Mouse (Mus musculus): ENCODE measurements at regions not wholly inside any gene's neighbourhood (a gene's known extent, or its start where the extent isn't known, plus 50 kb on each side); places are given as distances from the start of the nearest gene placed in this dataset.

GRCm38 (mm10) chr1:184271254-184271653 lies 237.2 kb upstream of the 1700056E22Rik start:
- no peak for TF ChIP-seq CTCF (IDR thresholded peaks at IDR 0.05; ENCODE audit: low read depth)
- TF ChIP-seq EP300 (IDR thresholded peaks at IDR 0.05; ENCODE audit: low read depth): no peak
- no peak overlapping the region for H3K27ac ChIP-seq
- no peak overlapping the region for H3K9ac ChIP-seq (replicated peaks)
- no peaks in the 10 kb centered on the region for H3K27me3 ChIP-seq (ENCODE audit: control insufficient read depth, insufficient read depth, low read length)
- no peaks in the 10 kb centered on the region for H3K9me3 ChIP-seq (ENCODE audit: control insufficient read depth, low read length)
- H3K36me3 ChIP-seq (replicated peaks; ENCODE audit: control insufficient read depth, insufficient read depth, low read depth): no peaks in the 10 kb centered on the region
- no peak for DNase-seq (ENCODE audit: low read depth in 3 of 3, low spot score in 3 of 3)
- no peak overlapping the region for H3K4me3 ChIP-seq (ENCODE audit: insufficient read depth in 1 of 2, low read depth in 2 of 2, low read length in 2 of 2)
- 64% methylated on average over 8 of the region's 8 CpGs for WGBS (ENCODE audit: insufficient replicate concordance)
- ATAC-seq (ENCODE audit: insufficient read depth): no peak
- H3K4me1 ChIP-seq (replicated peaks; ENCODE audit: control insufficient read depth in 2 of 2, insufficient read depth in 2 of 2, low read length in 1 of 2): no peaks in the 10 kb centered on the region
- no peak overlapping the region for H3K4me2 ChIP-seq (ENCODE audit: low read depth)

GRCm38 (mm10) chr1:184266051-184266450 lies 231.9 kb upstream of the 1700056E22Rik start:
- TF ChIP-seq CTCF (IDR thresholded peaks at IDR 0.05; ENCODE audit: low read depth) (peak; percentile 93), EP300 (IDR thresholded peaks at IDR 0.05; ENCODE audit: low read depth) (no peak)
- no peak overlapping the region for H3K4me3 ChIP-seq (ENCODE audit: insufficient read depth in 1 of 2, low read depth in 2 of 2, low read length in 2 of 2)
- H3K4me1 ChIP-seq (replicated peaks; ENCODE audit: control insufficient read depth in 2 of 2, insufficient read depth in 2 of 2, low read length in 1 of 2): no peaks in the 10 kb centered on the region
- H3K9ac ChIP-seq (replicated peaks): no peak overlapping the region
- H3K27me3 ChIP-seq (ENCODE audit: control insufficient read depth, insufficient read depth, low read length): no peaks in the 10 kb centered on the region
- DNase-seq (ENCODE audit: low read depth in 3 of 3, low spot score in 3 of 3) (peak in 1 of 3 experiments; percentile 15), ATAC-seq (ENCODE audit: insufficient read depth) (no peak)
- WGBS (ENCODE audit: insufficient replicate concordance): 13% methylated on average over 8 of the region's 8 CpGs
- H3K36me3 ChIP-seq (replicated peaks; ENCODE audit: control insufficient read depth, insufficient read depth, low read depth): no peaks in the 10 kb centered on the region
- H3K9me3 ChIP-seq (ENCODE audit: control insufficient read depth, low read length): no peaks in the 10 kb centered on the region
- H3K27ac ChIP-seq: no peak overlapping the region
- H3K4me2 ChIP-seq (ENCODE audit: low read depth): no peak overlapping the region

DNA sequence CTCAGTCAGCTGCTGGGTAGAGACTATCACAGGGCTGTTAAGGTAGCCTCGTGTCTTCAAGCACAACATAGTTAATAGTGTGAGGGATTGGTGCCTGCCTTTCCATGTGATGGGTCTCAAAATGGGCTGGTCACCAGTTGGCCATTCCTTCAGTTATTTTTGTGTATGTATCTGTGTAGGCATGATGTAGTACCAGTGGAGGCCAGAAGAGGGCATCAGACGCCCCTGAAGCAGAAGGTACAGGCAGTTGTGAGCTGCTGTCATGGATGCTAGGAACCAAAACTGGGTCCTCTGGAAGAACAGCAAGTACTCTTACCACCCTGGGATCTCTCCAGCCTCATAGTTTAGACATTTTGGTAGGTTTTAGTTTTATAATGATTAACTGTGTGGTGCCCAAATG lies 228.9 kb upstream of the 1700056E22Rik start:
- Histone ChIP-seq H3K27me3 (ENCODE audit: control insufficient read depth, insufficient read depth, low read length) (no peaks in the 10 kb centered on the region), H3K4me3 (ENCODE audit: insufficient read depth in 1 of 2, low read depth in 2 of 2, low read length in 2 of 2) (no peak overlapping the region), H3K27ac (no peak overlapping the region), H3K9me3 (ENCODE audit: control insufficient read depth, low read length) (no peaks in the 10 kb centered on the region), H3K4me2 (ENCODE audit: low read depth) (no peak overlapping the region), H3K36me3 (replicated peaks; ENCODE audit: control insufficient read depth, insufficient read depth, low read depth) (no peaks in the 10 kb centered on the region), H3K4me1 (replicated peaks; ENCODE audit: control insufficient read depth in 2 of 2, insufficient read depth in 2 of 2, low read length in 1 of 2) (no peaks in the 10 kb centered on the region), H3K9ac (replicated peaks) (no peak overlapping the region)
- no peak for TF ChIP-seq EP300 (IDR thresholded peaks at IDR 0.05; ENCODE audit: low read depth)
- peak; percentile 75 for TF ChIP-seq CTCF (IDR thresholded peaks at IDR 0.05; ENCODE audit: low read depth)
- DNase-seq (ENCODE audit: low read depth in 3 of 3, low spot score in 3 of 3) (no peak), ATAC-seq (ENCODE audit: insufficient read depth) (no peak)
- WGBS (ENCODE audit: insufficient replicate concordance): 23% methylated on average over 2 of the region's 2 CpGs

DNA sequence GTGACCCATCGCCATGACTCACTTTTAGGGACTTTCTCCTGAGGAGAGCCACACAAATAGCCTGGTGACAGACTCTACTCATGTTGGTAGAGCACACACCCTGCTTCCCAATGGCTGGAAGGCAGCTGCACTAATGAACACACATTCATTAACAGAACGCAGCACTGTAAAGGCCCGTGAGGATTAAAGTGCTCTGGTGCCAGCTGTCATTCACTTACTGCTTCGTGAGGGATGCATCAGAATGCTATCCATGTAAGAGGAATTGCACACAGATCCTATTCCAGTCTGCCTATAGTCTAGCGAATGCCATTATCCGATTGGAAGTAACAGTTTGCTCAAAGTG lies 227.3 kb upstream of the 1700056E22Rik start:
- Histone ChIP-seq H3K9me3 (ENCODE audit: control insufficient read depth, low read length) (no peaks in the 10 kb centered on the region), H3K27ac (no peak overlapping the region), H3K9ac (replicated peaks) (no peak overlapping the region), H3K4me1 (replicated peaks; ENCODE audit: control insufficient read depth in 2 of 2, insufficient read depth in 2 of 2, low read length in 1 of 2) (no peaks in the 10 kb centered on the region), H3K36me3 (replicated peaks; ENCODE audit: control insufficient read depth, insufficient read depth, low read depth) (no peaks in the 10 kb centered on the region), H3K27me3 (ENCODE audit: control insufficient read depth, insufficient read depth, low read length) (no peaks in the 10 kb centered on the region), H3K4me3 (ENCODE audit: insufficient read depth in 1 of 2, low read depth in 2 of 2, low read length in 2 of 2) (no peak overlapping the region), H3K4me2 (ENCODE audit: low read depth) (no peak overlapping the region)
- ATAC-seq (ENCODE audit: insufficient read depth) (no peak), DNase-seq (ENCODE audit: low read depth in 3 of 3, low spot score in 3 of 3) (no peak)
- WGBS (ENCODE audit: insufficient replicate concordance): 67% methylated on average over 6 of the region's 6 CpGs
- TF ChIP-seq EP300 (IDR thresholded peaks at IDR 0.05; ENCODE audit: low read depth) (no peak), CTCF (IDR thresholded peaks at IDR 0.05; ENCODE audit: low read depth) (no peak)

DNA sequence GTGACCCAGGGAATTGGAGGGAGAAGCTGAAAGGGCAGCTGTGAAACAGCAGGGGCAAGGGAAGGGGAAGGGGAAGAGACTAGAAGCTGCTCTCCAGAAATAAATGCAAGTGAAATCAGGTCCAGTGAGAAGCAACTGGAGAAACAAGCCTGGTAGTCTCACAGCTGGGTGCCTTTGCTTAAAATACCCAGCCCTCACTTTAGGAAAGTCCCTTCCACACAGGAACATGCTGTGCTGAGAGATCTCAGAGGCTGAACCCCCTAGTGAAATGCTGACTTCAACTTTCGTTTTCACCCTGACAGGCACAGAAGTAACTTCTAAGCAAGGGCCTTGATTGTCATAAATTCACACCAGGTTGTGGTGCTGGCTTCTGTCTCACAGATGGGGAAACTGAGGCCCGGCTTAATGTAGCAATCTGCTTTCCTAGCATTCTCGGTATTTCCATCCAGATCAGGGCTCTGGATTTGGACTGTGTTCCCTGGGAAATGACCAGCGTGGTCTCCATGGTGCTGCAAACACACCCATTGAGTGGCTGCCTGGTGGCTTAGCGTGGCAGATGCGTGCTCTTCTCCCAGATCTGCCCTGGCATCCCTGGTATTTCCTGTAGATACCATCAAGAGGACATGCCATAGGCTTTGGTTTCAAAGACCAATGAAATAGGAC lies 226.8 kb upstream of the 1700056E22Rik start:
- Histone ChIP-seq H3K9me3 (ENCODE audit: control insufficient read depth, low read length) (no peaks in the 10 kb centered on the region), H3K9ac (replicated peaks) (no peak overlapping the region), H3K4me3 (ENCODE audit: insufficient read depth in 1 of 2, low read depth in 2 of 2, low read length in 2 of 2) (no peak overlapping the region), H3K27me3 (ENCODE audit: control insufficient read depth, insufficient read depth, low read length) (no peaks in the 10 kb centered on the region), H3K4me2 (ENCODE audit: low read depth) (no peak overlapping the region), H3K27ac (no peak overlapping the region), H3K36me3 (replicated peaks; ENCODE audit: control insufficient read depth, insufficient read depth, low read depth) (no peaks in the 10 kb centered on the region), H3K4me1 (replicated peaks; ENCODE audit: control insufficient read depth in 2 of 2, insufficient read depth in 2 of 2, low read length in 1 of 2) (no peaks in the 10 kb centered on the region)
- 42% methylated on average over 6 of the region's 6 CpGs for WGBS (ENCODE audit: insufficient replicate concordance)
- ATAC-seq (ENCODE audit: insufficient read depth): no peak
- no peak for DNase-seq (ENCODE audit: low read depth in 3 of 3, low spot score in 3 of 3)
- TF ChIP-seq EP300 (IDR thresholded peaks at IDR 0.05; ENCODE audit: low read depth) (no peak), CTCF (IDR thresholded peaks at IDR 0.05; ENCODE audit: low read depth) (no peak)

Measured in liver, embryonic 14.5 days (tissue).